Mouse (Mus musculus) kidney, adult 10 weeks (tissue): ENCODE measurements around the gene Krt84. TPM values are rescaled to one million over a fixed set of nuclear protein-coding genes. Genes with fewer than 3 reads are reported as not detected.

Source experiments
- polyA plus RNA-seq: library from polyadenylated mRNA; stranded (reverse); fragments of 350-450 nt; fragmentation: Illumina TruSeq; extraction: RNeasy Lipid Tissue Mini Kit (QIAGEN cat#74804); gene quantifications from one replicate; pipeline ENCODE4 v1.2.3, GENCODE M21; 2014; ENCODE audit warnings: low read depth, low replicate concordance

Krt84 gene
- not detected for polyA plus RNA-seq

DNA sequence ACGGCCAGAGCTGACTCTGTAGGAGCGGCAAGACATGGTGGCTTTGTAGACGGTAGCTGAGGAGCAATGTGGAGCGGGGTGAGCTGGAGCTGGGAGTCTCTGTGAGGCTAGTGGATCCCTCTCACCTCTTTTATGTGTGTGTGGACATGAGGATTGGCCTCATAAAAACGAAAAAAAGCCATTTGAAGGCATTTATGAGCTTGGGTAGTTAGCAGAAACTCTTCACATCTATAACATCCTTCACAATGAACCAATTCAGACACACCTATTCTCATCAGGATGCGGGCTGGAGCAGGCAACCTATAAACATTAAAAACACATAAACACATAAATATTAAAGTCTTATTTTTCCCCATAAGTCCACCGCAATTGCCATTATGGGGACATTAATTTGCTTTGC lies at the start of gene Krt84:
TSS of gene Krt84 (minus strand) at position 101 of the 400 bp plus-strand sequence.

DNA sequence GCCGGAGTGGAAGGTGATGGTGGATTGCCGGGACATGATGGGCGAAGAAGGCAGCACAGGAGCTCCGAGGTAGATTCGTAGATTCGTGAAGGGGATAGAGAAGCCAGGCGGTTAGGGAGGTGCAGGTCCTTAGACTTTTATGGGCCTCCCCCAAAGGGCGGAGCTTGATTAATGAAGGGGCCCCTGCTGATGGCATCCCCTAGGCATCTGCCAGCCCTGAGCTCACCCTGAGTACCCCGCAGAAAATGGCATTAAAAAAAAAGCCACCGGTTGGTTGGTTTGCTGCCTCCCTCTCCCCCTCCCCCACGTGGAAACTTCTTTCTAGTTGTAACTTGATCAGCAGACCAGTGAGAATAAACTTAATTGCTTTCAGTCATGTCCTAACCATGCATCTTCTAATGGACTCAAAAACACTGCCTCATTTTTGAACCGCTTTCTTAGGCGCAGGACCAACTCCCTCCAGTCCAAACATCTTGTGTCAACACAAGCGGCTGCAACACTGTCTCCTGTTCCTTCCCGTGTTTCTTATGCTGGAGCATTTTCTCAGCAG lies 41.3 kb upstream of the Krt84 start, which contains the start of gene Krt75:
TSS of gene Krt75 (minus strand) at position 109 of the 550 bp plus-strand sequence.

DNA sequence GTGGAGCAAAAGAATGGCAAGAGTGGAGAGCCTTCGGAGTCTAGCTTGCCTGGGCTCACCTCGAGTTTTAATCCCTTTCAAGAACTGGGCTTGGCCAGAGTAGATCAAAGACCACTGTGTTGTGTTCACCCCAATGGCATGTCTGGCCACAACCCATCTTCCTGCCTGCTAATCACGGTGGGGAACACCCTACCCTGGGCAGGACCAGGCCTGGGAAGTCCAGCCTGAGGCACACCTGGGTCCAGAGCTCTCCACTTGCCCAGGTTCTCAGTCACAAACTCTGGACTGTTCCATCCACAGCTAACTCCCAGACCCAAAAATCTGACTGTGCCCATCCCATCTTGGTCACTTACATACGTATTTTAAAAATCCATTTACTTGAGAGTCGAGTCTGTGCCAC lies 30.2 kb upstream of the Krt84 start, which contains the start of gene Krt90:
TSS of gene Krt90 (minus strand) at position 101 of the 400 bp plus-strand sequence.

DNA sequence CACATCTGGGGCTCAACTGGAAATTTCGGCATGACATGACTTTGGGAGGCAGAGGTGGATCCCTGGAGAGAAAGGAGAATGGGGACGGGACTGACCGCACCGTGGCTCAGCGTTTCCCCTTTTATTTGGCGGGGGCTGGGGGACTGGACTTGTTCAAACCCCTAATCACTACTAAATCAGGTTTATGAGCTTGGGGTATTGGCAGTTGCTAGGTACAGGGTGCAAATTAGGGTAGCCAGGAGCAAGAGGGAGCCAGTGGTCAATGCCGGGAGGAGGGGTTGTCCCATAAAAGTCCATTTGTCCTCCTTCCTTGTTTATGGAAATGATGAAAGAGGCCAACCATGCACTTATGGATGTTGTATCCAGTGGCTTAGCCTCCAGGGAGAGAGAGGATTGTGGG lies 17.9 kb upstream of the Krt84 start, which contains the start of gene Krt82:
TSS of gene Krt82 (minus strand) at position 101 of the 400 bp plus-strand sequence.

DNA sequence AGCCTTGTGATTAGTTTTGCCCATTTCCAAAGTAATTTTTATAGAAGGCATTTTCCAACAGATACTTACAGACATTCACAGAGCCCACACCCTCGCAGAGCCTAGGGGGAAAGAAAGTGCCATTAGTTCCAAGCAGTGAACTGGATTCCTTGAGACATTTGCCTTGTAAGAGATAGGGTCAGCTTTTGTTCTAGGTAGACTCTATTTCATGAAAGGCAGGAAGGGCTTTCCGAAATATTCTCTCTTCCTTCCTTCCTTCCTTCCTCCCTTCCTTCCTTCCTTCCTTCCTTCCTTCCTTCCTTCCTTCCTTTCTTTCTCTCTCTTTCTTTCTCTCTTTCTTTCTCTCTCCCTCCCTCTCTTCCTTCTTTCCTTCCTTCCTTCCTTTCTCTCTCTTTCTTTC lies 15.5 kb downstream of the Krt84 start, which contains the start of gene Gm49425:
TSS of gene Gm49425 (minus strand) at position 101 of the 400 bp plus-strand sequence.

DNA sequence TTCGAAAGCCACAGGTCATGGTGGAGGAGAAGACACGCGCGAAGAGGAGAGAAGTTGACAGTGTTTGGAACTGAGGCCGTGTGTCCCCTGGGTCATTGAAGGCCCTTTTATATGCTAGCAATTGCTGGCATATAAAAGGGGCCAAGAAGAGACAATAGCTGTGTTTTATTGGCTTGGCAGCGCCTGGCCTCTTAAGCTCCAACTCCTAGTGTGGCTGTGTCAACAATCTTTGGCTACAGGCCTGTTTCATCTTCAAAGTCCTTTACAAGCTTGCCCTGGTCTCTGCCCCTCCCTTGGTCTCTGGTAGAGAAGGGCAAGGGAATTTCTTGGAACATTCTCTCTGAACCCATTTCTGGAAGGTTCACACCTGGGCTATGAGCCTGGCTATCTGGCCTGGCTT lies 41.2 kb downstream of the Krt84 start, which contains the start of gene Krt83:
TSS of gene Krt83 (minus strand) at position 82 of the 400 bp plus-strand sequence.

Other genes starting within 250 kb of the Krt84 start
- not detected for gene Atg101, start 248.5 kb downstream of the Krt84 start, polyA plus RNA-seq
- not detected for gene 6030408B16Rik, start 239.6 kb downstream of the Krt84 start, polyA plus RNA-seq
- 1.1 TPM for gene Krt80, start 162.7 kb downstream of the Krt84 start, polyA plus RNA-seq
- gene Krt7, start 121.8 kb downstream of the Krt84 start, polyA plus RNA-seq, result 6.0 TPM
- not detected for gene Krt87, start 94.0 kb downstream of the Krt84 start, polyA plus RNA-seq
- gene Krt88, start 85.1 kb downstream of the Krt84 start, polyA plus RNA-seq, result not detected
- gene Krt81, start 69.1 kb downstream of the Krt84 start, polyA plus RNA-seq, result not detected
- not detected for gene Krt86, start 59.3 kb downstream of the Krt84 start, polyA plus RNA-seq
- not detected for gene Krt83, start 41.3 kb downstream of the Krt84 start, polyA plus RNA-seq
- not detected for gene Gm49425, start 15.6 kb downstream of the Krt84 start, polyA plus RNA-seq
- gene Krt82, start 17.8 kb upstream of the Krt84 start, polyA plus RNA-seq, result not detected
- not detected for gene Krt90, start 30.1 kb upstream of the Krt84 start, polyA plus RNA-seq
- not detected for gene Krt75, start 41.1 kb upstream of the Krt84 start, polyA plus RNA-seq
- gene Gm5414, start 95.4 kb upstream of the Krt84 start, polyA plus RNA-seq, result not detected
- gene Gm5478, start 114.6 kb upstream of the Krt84 start, polyA plus RNA-seq, result not detected
- not detected for gene Krt6b, start 147.5 kb upstream of the Krt84 start, polyA plus RNA-seq
- not detected for gene Krt6a, start 161.5 kb upstream of the Krt84 start, polyA plus RNA-seq
- not detected for gene Krt5, start 180.1 kb upstream of the Krt84 start, polyA plus RNA-seq
- not detected for gene Krt71, start 210.3 kb upstream of the Krt84 start, polyA plus RNA-seq